Mouse (Mus musculus): ENCODE measurements around the gene Spata31d1a. TPM values are rescaled to one million over a fixed set of nuclear protein-coding genes. Genes with fewer than 3 reads are reported as not detected.

Gene Spata31d1a
- polyA plus RNA-seq, 1 experiment from 2014 or later = 0.02 TPM

GRCm38 (mm10) chr13:59660371-59660770 is 49.8 kb downstream of the Spata31d1a start:
- 95% methylated on average over 3 of the region's 3 CpGs for WGBS
- DNase-seq (ENCODE audit: low spot score) = no peak

DNA sequence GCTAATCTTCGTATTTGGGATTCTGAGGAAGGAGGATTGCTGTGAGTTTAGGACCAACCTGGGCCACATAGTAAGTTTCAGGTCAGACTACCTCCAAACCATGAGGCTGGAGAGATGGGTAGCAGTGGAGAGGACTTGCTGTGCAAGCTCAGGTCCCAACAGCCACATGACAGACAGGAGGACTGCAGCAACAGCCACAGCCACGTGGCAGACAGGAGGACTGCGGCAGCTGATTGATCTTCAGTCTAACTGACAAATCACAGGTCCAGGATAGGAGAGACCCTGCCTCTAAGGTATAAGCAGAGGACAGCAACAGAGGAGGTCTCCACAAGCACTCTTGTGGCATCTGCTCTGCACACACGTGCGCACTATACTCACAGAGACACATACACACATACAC is 52.3 kb downstream of the Spata31d1a start:
- no peaks in the 10 kb centered on the region for H3K9me3 ChIP-seq
- no peak for DNase-seq (ENCODE audit: low spot score)
- WGBS = 87% methylated on average over 5 of the region's 5 CpGs
- no peak overlapping the region for H3K27ac ChIP-seq (replicated peaks)
- H3K27me3 ChIP-seq (replicated peaks; ENCODE audit: low read depth, poor library complexity, severe bottlenecking) = no peaks in the 10 kb centered on the region
- H3K4me3 ChIP-seq = no peak overlapping the region
- peaks cover 36% of the 10 kb centered on the region for H3K4me1 ChIP-seq
- peaks cover 97% of the 10 kb centered on the region for H3K36me3 ChIP-seq (replicated peaks)

More at GRCm38 (mm10) chr13:59660371-59660770, 49.8 kb downstream of the Spata31d1a start:
- no peak overlapping the region for H3K4me3 ChIP-seq
- H3K36me3 ChIP-seq (replicated peaks) = peaks cover 98% of the 10 kb centered on the region
- no peak overlapping the region for H3K27ac ChIP-seq (replicated peaks)
- no peaks in the 10 kb centered on the region for H3K27me3 ChIP-seq (replicated peaks; ENCODE audit: low read depth, poor library complexity, severe bottlenecking)
- peaks cover 19% of the 10 kb centered on the region for H3K4me1 ChIP-seq
- no peaks in the 10 kb centered on the region for H3K9me3 ChIP-seq

- no peaks in the 10 kb centered on the region for H3K27me3 ChIP-seq (replicated peaks; ENCODE audit: low read depth, poor library complexity, severe bottlenecking)
- peaks cover 42% of the 10 kb centered on the region for H3K4me1 ChIP-seq
- WGBS = 47% methylated on average over 4 of the region's 4 CpGs
- no peaks in the 10 kb centered on the region for H3K9me3 ChIP-seq
- peaks cover 97% of the 10 kb centered on the region for H3K36me3 ChIP-seq (replicated peaks)
- no peak for DNase-seq (ENCODE audit: low spot score)
- no peak overlapping the region for H3K4me3 ChIP-seq
- H3K27ac ChIP-seq (replicated peaks) = peak overlapping the region; percentile 16
Measured at GRCm38 (mm10) chr13:59656975-59657388, 53.1 kb downstream of the Spata31d1a start.

GRCm38 (mm10) chr13:59656316-59656832 is 53.8 kb downstream of the Spata31d1a start:
- no peak for DNase-seq (ENCODE audit: low spot score)
- H3K4me1 ChIP-seq = peaks cover 42% of the 10 kb centered on the region
- peaks cover 94% of the 10 kb centered on the region for H3K36me3 ChIP-seq (replicated peaks)
- no peak overlapping the region for H3K4me3 ChIP-seq
- 73% methylated on average over 10 of the region's 10 CpGs for WGBS
- peak overlapping the region; percentile 16 for H3K27ac ChIP-seq (replicated peaks)
- H3K27me3 ChIP-seq (replicated peaks; ENCODE audit: low read depth, poor library complexity, severe bottlenecking) = no peaks in the 10 kb centered on the region
- H3K9me3 ChIP-seq = no peaks in the 10 kb centered on the region

DNA sequence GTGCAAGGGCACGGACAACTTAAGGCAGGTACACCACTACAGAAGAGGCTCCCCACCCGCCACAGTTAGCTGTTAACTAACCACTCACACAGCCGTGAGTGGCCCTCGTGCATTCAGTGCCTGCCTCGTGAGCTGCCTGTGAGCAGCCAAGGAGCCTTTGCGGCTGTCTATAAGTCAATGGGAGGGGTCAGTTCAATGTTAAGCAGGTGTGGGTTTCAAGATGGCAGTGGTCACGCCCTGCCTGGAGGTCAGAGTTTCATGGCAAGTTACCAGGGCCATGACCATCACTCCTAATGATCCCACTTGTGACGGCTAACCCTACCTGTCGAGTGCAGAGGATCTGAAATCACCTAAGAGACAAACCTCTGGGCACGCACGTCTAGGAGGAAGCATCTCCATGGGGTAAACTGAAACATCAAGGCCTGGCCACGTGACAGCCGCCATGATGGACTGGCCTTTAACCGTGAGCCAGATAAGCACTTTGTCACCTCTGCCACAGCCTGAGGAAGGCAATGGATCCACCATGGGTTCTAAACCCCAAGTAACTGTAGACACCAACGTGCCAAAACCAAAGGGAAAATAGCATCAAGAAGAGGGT is 54.3 kb downstream of the Spata31d1a start:
- no peak overlapping the region for H3K27ac ChIP-seq (replicated peaks)
- 94% methylated on average over 15 of the region's 15 CpGs for WGBS
- peaks cover 42% of the 10 kb centered on the region for H3K4me1 ChIP-seq

DNA sequence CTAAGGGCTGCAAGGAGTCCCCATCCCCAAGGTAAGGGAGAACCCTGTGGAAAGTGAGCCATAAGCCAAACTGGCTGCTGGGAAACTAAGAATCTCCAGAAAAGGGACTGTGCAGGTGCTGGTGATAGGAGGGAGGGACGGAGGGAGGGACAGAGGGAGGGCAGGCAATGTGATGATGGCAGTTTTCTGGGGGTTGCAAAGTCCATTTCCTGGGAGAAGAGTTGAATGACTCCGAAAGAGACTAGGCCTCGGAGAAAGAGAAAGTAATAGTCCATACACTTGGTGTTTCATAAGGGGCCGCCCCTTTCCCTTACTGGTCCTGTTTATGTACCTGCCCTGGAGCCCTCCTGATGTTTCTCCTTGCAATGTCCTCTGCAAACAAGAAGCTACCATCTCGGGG is 55.7 kb downstream of the Spata31d1a start:
- Histone ChIP-seq H3K9me3 (no peaks in the 10 kb centered on the region), H3K27me3 (replicated peaks; ENCODE audit: low read depth, poor library complexity, severe bottlenecking) (no peaks in the 10 kb centered on the region), H3K4me3 (no peak overlapping the region), H3K4me1 (peaks cover 47% of the 10 kb centered on the region), H3K36me3 (replicated peaks) (peaks cover 94% of the 10 kb centered on the region), H3K27ac (replicated peaks) (no peak overlapping the region)
- WGBS = 94% methylated on average over 5 of the region's 5 CpGs
- DNase-seq (ENCODE audit: low spot score) = no peak

More for the DNA sequence above, 54.3 kb downstream of the Spata31d1a start:
- no peak overlapping the region for H3K4me3 ChIP-seq
- peaks cover 94% of the 10 kb centered on the region for H3K36me3 ChIP-seq (replicated peaks)
- DNase-seq (ENCODE audit: low spot score) = no peak
- no peaks in the 10 kb centered on the region for H3K27me3 ChIP-seq (replicated peaks; ENCODE audit: low read depth, poor library complexity, severe bottlenecking)
- H3K9me3 ChIP-seq = no peaks in the 10 kb centered on the region

- no peaks in the 10 kb centered on the region for H3K9me3 ChIP-seq
- no peak overlapping the region for H3K4me3 ChIP-seq
- no peak overlapping the region for H3K27ac ChIP-seq (replicated peaks)
- no peaks in the 10 kb centered on the region for H3K27me3 ChIP-seq (replicated peaks; ENCODE audit: low read depth, poor library complexity, severe bottlenecking)
- no peak for DNase-seq (ENCODE audit: low spot score)
- H3K36me3 ChIP-seq (replicated peaks) = peaks cover 94% of the 10 kb centered on the region
- 72% methylated on average over 3 of the region's 3 CpGs for WGBS
- peaks cover 47% of the 10 kb centered on the region for H3K4me1 ChIP-seq
Measured at GRCm38 (mm10) chr13:59653136-59653535, 57.0 kb downstream of the Spata31d1a start.

DNA sequence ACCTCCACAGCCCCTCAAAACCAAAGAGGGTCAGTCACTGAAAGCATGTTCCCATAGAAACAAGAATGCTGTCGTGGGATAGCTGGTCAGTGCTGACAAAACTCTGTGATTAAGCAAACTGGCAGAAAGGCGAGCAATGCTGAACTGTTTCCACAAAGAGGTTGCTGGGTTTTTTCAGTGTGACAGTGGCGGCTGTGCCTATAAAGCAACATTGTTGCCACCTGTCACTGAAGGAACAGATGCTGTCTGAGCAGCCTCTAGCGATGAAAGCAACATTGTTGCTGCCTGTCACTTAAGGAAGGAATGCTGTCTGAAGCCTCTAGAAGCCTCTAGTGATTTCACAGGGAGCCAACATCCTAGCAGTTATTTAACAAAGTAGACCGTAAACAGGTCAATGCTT is 57.5 kb downstream of the Spata31d1a start:
- H3K4me3 ChIP-seq = no peak overlapping the region
- peaks cover 47% of the 10 kb centered on the region for H3K4me1 ChIP-seq
- DNase-seq (ENCODE audit: low spot score) = no peak
- H3K36me3 ChIP-seq (replicated peaks) = peaks cover 94% of the 10 kb centered on the region
- no peaks in the 10 kb centered on the region for H3K9me3 ChIP-seq
- no peaks in the 10 kb centered on the region for H3K27me3 ChIP-seq (replicated peaks; ENCODE audit: low read depth, poor library complexity, severe bottlenecking)
- no peak overlapping the region for H3K27ac ChIP-seq (replicated peaks)
- 73% methylated on average over 5 of the region's 5 CpGs for WGBS

Other genes starting within 250 kb of the Spata31d1a start
- 10.4 and 10.8 TPM in 2 replicates for gene Agtpbp1, start 125.1 kb downstream of the Spata31d1a start, polyA plus RNA-seq (2016; fragmentation: Nextera tagmentation; extraction: Ambion mirVana)
- 111 and 114 TPM in 2 replicates for gene Naa35, start 125.1 kb downstream of the Spata31d1a start, polyA plus RNA-seq (2016; fragmentation: Nextera tagmentation; extraction: Ambion mirVana)
- gene Golm1, start 34.5 kb downstream of the Spata31d1a start, polyA plus RNA-seq (2016; fragmentation: Nextera tagmentation; extraction: Ambion mirVana) = 99.3 and 115 TPM in 2 replicates
- not detected in 2 replicates for gene 4921517D22Rik, start 16.2 kb downstream of the Spata31d1a start, polyA plus RNA-seq (2016; fragmentation: Nextera tagmentation; extraction: Ambion mirVana)
- gene Spata31d1b, start 2.0 kb upstream of the Spata31d1a start, polyA plus RNA-seq (2016; fragmentation: Nextera tagmentation; extraction: Ambion mirVana) = not detected in 2 replicates
- gene Spata31d1d, start 21.4 kb upstream of the Spata31d1a start, polyA plus RNA-seq (2016; fragmentation: Nextera tagmentation; extraction: Ambion mirVana) = not detected in 2 replicates
- gene 1700014D04Rik, start 36.4 kb upstream of the Spata31d1a start, polyA plus RNA-seq (2016; fragmentation: Nextera tagmentation; extraction: Ambion mirVana) = 0.11 and 0.21 TPM in 2 replicates
- gene Isca1, start 59.5 kb upstream of the Spata31d1a start, polyA plus RNA-seq (2016; fragmentation: Nextera tagmentation; extraction: Ambion mirVana) = 86.9 and 92.1 TPM in 2 replicates
- not detected in 2 replicates for gene Gm49354, start 71.9 kb upstream of the Spata31d1a start, polyA plus RNA-seq (2016; fragmentation: Nextera tagmentation; extraction: Ambion mirVana)
- 40.7 and 41.3 TPM in 2 replicates for gene Tut7, start 112.8 kb upstream of the Spata31d1a start, polyA plus RNA-seq (2016; fragmentation: Nextera tagmentation; extraction: Ambion mirVana)

Measured in embryonic facial prominence, embryonic 10.5 days (tissue).